Mouse (Mus musculus) cortical plate, adult 2 months (tissue): ENCODE measurements around the gene Lcorl.

Experiments used
- CTCF ChIP-seq: fragments of 200-500 bp; IDR thresholded peaks from 2 replicates; pipeline ENCODE4 v1.5.1; 2011; ENCODE audit warnings: mild to moderate bottlenecking, control low read depth, low read length; ENCODE audit not compliant: insufficient read depth; ENCODE audit errors: extremely low read depth
- POLR2A ChIP-seq: fragments of 200-500 bp; IDR thresholded peaks from 2 replicates; pipeline ENCODE4 v1.6.1; 2011; ENCODE audit warnings: mild to moderate bottlenecking, low read length, control low read depth; ENCODE audit not compliant: insufficient read depth; ENCODE audit errors: extremely low read depth

DNA sequence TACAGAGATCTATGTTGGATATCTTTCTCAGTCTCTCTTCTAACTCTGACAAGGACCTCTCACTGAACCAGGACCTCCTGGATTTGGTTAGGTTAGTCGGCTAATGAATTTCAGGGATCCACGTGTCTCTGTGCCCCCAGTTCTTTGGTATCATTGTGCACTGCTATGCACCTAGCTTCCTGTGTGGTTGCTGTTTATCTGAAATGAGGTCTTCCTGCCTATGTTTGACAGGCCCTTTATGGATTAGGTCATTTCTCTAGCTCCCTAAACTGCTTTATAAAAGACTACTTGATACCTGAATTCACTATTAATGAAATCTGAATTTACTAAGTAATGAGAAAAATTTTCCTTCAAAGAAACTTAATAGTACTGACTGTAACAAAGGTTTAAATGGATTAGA is 166.6 kb downstream of the Lcorl start:
- TF ChIP-seq CTCF, result no peak
- TF ChIP-seq POLR2A, result no peak
